Mouse (Mus musculus): ENCODE measurements around the gene Kcnj5. TPM values are rescaled to one million over a fixed set of nuclear protein-coding genes. Genes with fewer than 3 reads are reported as not detected.

Gene Kcnj5
- polyA plus RNA-seq, 1 experiment, result 0.23 TPM

- H3K4me3 ChIP-seq (replicated peaks; ENCODE audit: insufficient read depth, low read depth, low read length), result no peak overlapping the region
- H3K27ac ChIP-seq (ENCODE audit: insufficient read depth, low read length), result no peak overlapping the region
- 93% methylated on average over 5 of the region's 5 CpGs for WGBS
- H3K4me1 ChIP-seq (ENCODE audit: control insufficient read depth, insufficient read depth, low read length), result no peaks in the 10 kb centered on the region
- H3K27me3 ChIP-seq (ENCODE audit: control insufficient read depth, insufficient read depth, low read length), result no peaks in the 10 kb centered on the region
- no peak for DNase-seq
- TF ChIP-seq CTCF (IDR thresholded peaks at IDR 0.05; ENCODE audit: borderline replicate concordance, insufficient read depth, low read depth, low read length) (no peak), POLR2A (IDR thresholded peaks at IDR 0.05; ENCODE audit: borderline replicate concordance, insufficient read depth, low read length) (no peak)
Measured at GRCm38 (mm10) chr9:32283591-32283990, 60.6 kb downstream of the Kcnj5 start.

- WGBS, result 95% methylated on average over 5 of the region's 5 CpGs
- DNase-seq, result no peak
Measured at GRCm38 (mm10) chr9:32280456-32280855, 63.7 kb downstream of the Kcnj5 start.

GRCm38 (mm10) chr9:32279789-32280188 lies 64.4 kb downstream of the Kcnj5 start:
- Histone ChIP-seq H3K4me3 (replicated peaks; ENCODE audit: insufficient read depth, low read depth, low read length) (no peak overlapping the region), H3K4me1 (ENCODE audit: control insufficient read depth, insufficient read depth, low read length) (no peaks in the 10 kb centered on the region), H3K27ac (ENCODE audit: insufficient read depth, low read length) (no peak overlapping the region), H3K27me3 (ENCODE audit: control insufficient read depth, insufficient read depth, low read length) (no peaks in the 10 kb centered on the region)
- TF ChIP-seq CTCF (IDR thresholded peaks at IDR 0.05; ENCODE audit: borderline replicate concordance, insufficient read depth, low read depth, low read length), result no peak
- no peak for TF ChIP-seq POLR2A (IDR thresholded peaks at IDR 0.05; ENCODE audit: borderline replicate concordance, insufficient read depth, low read length)
- 69% methylated on average over 3 of the region's 3 CpGs for WGBS
- DNase-seq, result no peak

More at GRCm38 (mm10) chr9:32280456-32280855, 63.7 kb downstream of the Kcnj5 start:
- TF ChIP-seq POLR2A (IDR thresholded peaks at IDR 0.05; ENCODE audit: borderline replicate concordance, insufficient read depth, low read length) (no peak), CTCF (IDR thresholded peaks at IDR 0.05; ENCODE audit: borderline replicate concordance, insufficient read depth, low read depth, low read length) (no peak)
- no peak overlapping the region for H3K4me3 ChIP-seq (replicated peaks; ENCODE audit: insufficient read depth, low read depth, low read length)
- no peaks in the 10 kb centered on the region for H3K27me3 ChIP-seq (ENCODE audit: control insufficient read depth, insufficient read depth, low read length)
- H3K27ac ChIP-seq (ENCODE audit: insufficient read depth, low read length), result no peak overlapping the region
- no peaks in the 10 kb centered on the region for H3K4me1 ChIP-seq (ENCODE audit: control insufficient read depth, insufficient read depth, low read length)

- Histone ChIP-seq H3K27ac (ENCODE audit: insufficient read depth, low read length) (no peak overlapping the region), H3K4me1 (ENCODE audit: control insufficient read depth, insufficient read depth, low read length) (no peaks in the 10 kb centered on the region), H3K27me3 (ENCODE audit: control insufficient read depth, insufficient read depth, low read length) (no peaks in the 10 kb centered on the region), H3K4me3 (replicated peaks; ENCODE audit: insufficient read depth, low read depth, low read length) (no peak overlapping the region)
- no peak for DNase-seq
- TF ChIP-seq CTCF (IDR thresholded peaks at IDR 0.05; ENCODE audit: borderline replicate concordance, insufficient read depth, low read depth, low read length) (no peak), POLR2A (IDR thresholded peaks at IDR 0.05; ENCODE audit: borderline replicate concordance, insufficient read depth, low read length) (no peak)
- 78% methylated on average over 5 of the region's 5 CpGs for WGBS
Measured at GRCm38 (mm10) chr9:32278052-32278451, 66.1 kb downstream of the Kcnj5 start.

- 16% methylated on average over 5 of the region's 5 CpGs for WGBS
- Histone ChIP-seq H3K27me3 (ENCODE audit: control insufficient read depth, insufficient read depth, low read length) (no peaks in the 10 kb centered on the region), H3K27ac (ENCODE audit: insufficient read depth, low read length) (no peak overlapping the region), H3K4me3 (replicated peaks; ENCODE audit: insufficient read depth, low read depth, low read length) (no peak overlapping the region), H3K4me1 (ENCODE audit: control insufficient read depth, insufficient read depth, low read length) (no peaks in the 10 kb centered on the region)
- DNase-seq, result peak; percentile 66 to 69
- TF ChIP-seq POLR2A (IDR thresholded peaks at IDR 0.05; ENCODE audit: borderline replicate concordance, insufficient read depth, low read length), result no peak
- TF ChIP-seq CTCF (IDR thresholded peaks at IDR 0.05; ENCODE audit: borderline replicate concordance, insufficient read depth, low read depth, low read length), result peak; percentile 65; the same call in 1 of the 2 replicates
Measured at GRCm38 (mm10) chr9:32271896-32272444, 72.2 kb downstream of the Kcnj5 start.

Other genes with a start within 250 kb of the Kcnj5 start
- 21.0 and 21.5 TPM in 2 replicates for gene Arhgap32, start 228.2 kb downstream of the Kcnj5 start, polyA plus RNA-seq (2012; rRNA removed)
- not detected in 2 replicates for gene Kcnj1, start 28.1 kb upstream of the Kcnj5 start, polyA plus RNA-seq (2012; rRNA removed)
- gene Fli1, start 198.5 kb upstream of the Kcnj5 start, polyA plus RNA-seq (2012; rRNA removed), result 1.7 and 2.2 TPM in 2 replicates